ENCODE assay signal across 9 mouse cellular contexts in the genomic region with DNA sequence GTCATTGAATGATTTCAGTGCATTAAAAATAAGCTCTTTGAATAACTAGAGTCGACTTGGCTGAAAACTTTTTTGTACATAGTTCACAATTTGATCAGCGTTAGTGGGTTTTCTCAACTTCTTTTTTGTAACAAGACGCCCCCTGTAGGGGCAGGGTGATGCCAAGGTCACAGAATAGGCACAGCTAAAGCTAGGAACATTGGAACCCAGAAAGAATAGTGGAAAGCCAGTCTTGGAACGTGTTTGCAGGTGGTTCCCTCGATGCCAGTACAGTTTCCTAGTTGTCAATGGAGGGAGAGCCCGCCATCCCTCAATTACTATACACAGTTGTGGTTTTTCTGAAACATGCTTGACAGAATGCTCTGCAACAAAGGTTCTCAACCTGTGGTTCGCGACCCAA. TPM values are rescaled to one million over a fixed set of nuclear protein-coding genes. Genes with fewer than 3 reads are reported as not detected.
DNase-seq lines count a peak whose midpoint lies in the region; ATAC-seq and TF ChIP-seq lines count a peak whose summit lies in the region.
"Had no signal": no experiment of that assay in that cellular context is flagged by ENCODE, and none has a peak within 500 bp of the region (broad histone marks: within the 10 kb centered on the region; RNA-seq: fewer than 3 reads in every experiment).

No protein-coding gene starts in this region.

- TF ChIP-seq CTCF in forebrain, postnatal 0 days (IDR thresholded peaks at IDR 0.05; ENCODE audit: low read depth), result peak; percentile 13; the same call in 1 of the 2 replicates
- TF ChIP-seq CTCF in liver, embryonic 14.5 days (IDR thresholded peaks at IDR 0.05; ENCODE audit: low read depth), result no peak

- WGBS in lung, embryonic 16.5 days, result 21% methylated on average over 8 of the region's 8 CpGs
- 8% methylated on average over 8 of the region's 8 CpGs for WGBS in forebrain, postnatal 0 days
- 16% methylated on average over 8 of the region's 8 CpGs for WGBS in liver, embryonic 14.5 days (ENCODE audit: insufficient replicate concordance)

- TF ChIP-seq EP300 in liver, embryonic 14.5 days (IDR thresholded peaks at IDR 0.05; ENCODE audit: low read depth), result no peak

- DNase-seq in lung, postnatal 4 days, result no peak
- no peak for DNase-seq in forebrain, postnatal 0 days
- no peak for DNase-seq in liver, embryonic 14.5 days (ENCODE audit: low read depth in 3 of 3, low spot score in 3 of 3)
- no peak for DNase-seq in spleen, postnatal 36 days (ENCODE audit: low spot score in 2 of 2)
- DNase-seq in adrenal gland, postnatal 36 days, result no peak
- no peak for DNase-seq in frontal cortex, adult 2 months (ENCODE audit: extremely low spot score in 1 of 2, low spot score in 1 of 2)
- DNase-seq: layer of hippocampus, adult 9-11 months had no signal

- H3K27ac ChIP-seq in lung, embryonic 16.5 days (ENCODE audit: low read length), result no peak overlapping the region
- H3K27ac ChIP-seq in forebrain, postnatal 0 days (ENCODE audit: low read depth, low read length), result no peak overlapping the region
- H3K27ac ChIP-seq in liver, embryonic 14.5 days, result no peak overlapping the region

- no peaks in the 10 kb centered on the region for H3K9me3 ChIP-seq in lung, embryonic 16.5 days (ENCODE audit: control insufficient read depth, low read length)
- no peaks in the 10 kb centered on the region for H3K9me3 ChIP-seq in forebrain, postnatal 0 days (ENCODE audit: low read length)
- no peaks in the 10 kb centered on the region for H3K9me3 ChIP-seq in liver, embryonic 14.5 days (ENCODE audit: control insufficient read depth, low read length)

- H3K4me1 ChIP-seq in lung, embryonic 16.5 days (replicated peaks; ENCODE audit: control insufficient read depth, insufficient read depth, low read length), result peaks cover 10% of the 10 kb centered on the region
- no peaks in the 10 kb centered on the region for H3K4me1 ChIP-seq in forebrain, postnatal 0 days (ENCODE audit: insufficient read depth)
- no peaks in the 10 kb centered on the region for H3K4me1 ChIP-seq in liver, embryonic 14.5 days (replicated peaks; ENCODE audit: control insufficient read depth in 2 of 2, insufficient read depth in 2 of 2, low read length in 1 of 2)

- peaks cover 6% of the 10 kb centered on the region for H3K27me3 ChIP-seq in lung, embryonic 16.5 days (ENCODE audit: control insufficient read depth, insufficient read depth, low read depth, low read length)
- H3K27me3 ChIP-seq in forebrain, postnatal 0 days (ENCODE audit: insufficient read depth, low read length), result peaks cover 4% of the 10 kb centered on the region
- peaks cover 49% of the 10 kb centered on the region for H3K27me3 ChIP-seq in liver, embryonic 14.5 days (ENCODE audit: control insufficient read depth, insufficient read depth, low read length)
- H3K27me3 ChIP-seq: Patski had no signal

- no peak for ATAC-seq in lung, embryonic 16.5 days (ENCODE audit: low read depth)
- ATAC-seq in forebrain, postnatal 0 days, result no peak
- no peak for ATAC-seq in liver, embryonic 14.5 days (ENCODE audit: insufficient read depth)

- H3K36me3 ChIP-seq in lung, embryonic 16.5 days (ENCODE audit: control insufficient read depth, insufficient read depth, low read length), result no peaks in the 10 kb centered on the region
- no peaks in the 10 kb centered on the region for H3K36me3 ChIP-seq in forebrain, postnatal 0 days (ENCODE audit: insufficient read depth)
- no peaks in the 10 kb centered on the region for H3K36me3 ChIP-seq in liver, embryonic 14.5 days (replicated peaks; ENCODE audit: control insufficient read depth, insufficient read depth, low read depth)

- no peak overlapping the region for H3K9ac ChIP-seq in lung, embryonic 16.5 days (ENCODE audit: low read length)
- H3K9ac ChIP-seq in forebrain, postnatal 0 days, result no peak overlapping the region
- H3K9ac ChIP-seq in liver, embryonic 14.5 days (replicated peaks), result no peak overlapping the region

- H3K4me3 ChIP-seq in lung, embryonic 16.5 days (ENCODE audit: low read length), result peak overlapping the region; percentile 69
- H3K4me3 ChIP-seq in forebrain, postnatal 0 days (ENCODE audit: low read depth, low read length), result peak overlapping the region; percentile 58
- no peak overlapping the region for H3K4me3 ChIP-seq in liver, embryonic 14.5 days (ENCODE audit: insufficient read depth in 1 of 2, low read depth in 2 of 2, low read length in 2 of 2)

- peak overlapping the region; percentile 94 for H3K4me2 ChIP-seq in lung, embryonic 16.5 days (ENCODE audit: low read depth, low read length)
- H3K4me2 ChIP-seq in forebrain, postnatal 0 days (ENCODE audit: low read depth), result peak overlapping the region; percentile 98
- peak overlapping the region; percentile 49 for H3K4me2 ChIP-seq in liver, embryonic 14.5 days (ENCODE audit: low read depth)

RNA-seq across cellular contexts. Expression of gene Plce1, which starts 1.0 kb away (rescaled TPM):
- 3.1 and 4.1 TPM in 2 replicates for polyA plus RNA-seq in lung, embryonic 16.5 days (2015; fragmentation: Nextera tagmentation; extraction: Ambion mirVana)
- 6.4 and 11.1 TPM in 2 replicates for total RNA-seq in forebrain, postnatal 0 days (2014; rRNA removed)
- polyA plus RNA-seq in forebrain, postnatal 0 days (2015; fragmentation: Nextera tagmentation; extraction: Ambion mirVana), result 1.3 and 2.8 TPM in 2 replicates
- polyA plus RNA-seq in liver, embryonic 14.5 days (2012; rRNA removed), result 0.15 and 0.21 TPM in 2 replicates
- 0.44 and 0.50 TPM in 2 replicates for polyA plus RNA-seq in liver, embryonic 14.5 days (2014; fragmentation: Nextera tagmentation; extraction: Ambion mirVana)
- 1 to 10 TPM; 6.5 to 8.9 TPM for total RNA-seq in adrenal gland, postnatal 36 days (2021)
- 4.7 and 5.5 TPM in 2 replicates for polyA plus RNA-seq in frontal cortex, adult 2 months (2012; rRNA removed)

Comparison
In these comparisons a context has a peak if more than half of its experiments do, and no peak if none do; other contexts are left out.
1. H3K4me3 ChIP-seq: peak in lung, embryonic 16.5 days (single experiment) and forebrain, postnatal 0 days (single experiment); none in liver, embryonic 14.5 days (0 of 2).
2. Peak in every context shown above with its lines, with median percentiles within 50 percentile points of each other: H3K4me2 ChIP-seq.